Mouse (Mus musculus): ENCODE measurements at regions not wholly inside any gene's neighbourhood (a gene's known extent, or its start where the extent isn't known, plus 50 kb on each side); places are given as distances from the start of the nearest gene placed in this dataset.

DNA sequence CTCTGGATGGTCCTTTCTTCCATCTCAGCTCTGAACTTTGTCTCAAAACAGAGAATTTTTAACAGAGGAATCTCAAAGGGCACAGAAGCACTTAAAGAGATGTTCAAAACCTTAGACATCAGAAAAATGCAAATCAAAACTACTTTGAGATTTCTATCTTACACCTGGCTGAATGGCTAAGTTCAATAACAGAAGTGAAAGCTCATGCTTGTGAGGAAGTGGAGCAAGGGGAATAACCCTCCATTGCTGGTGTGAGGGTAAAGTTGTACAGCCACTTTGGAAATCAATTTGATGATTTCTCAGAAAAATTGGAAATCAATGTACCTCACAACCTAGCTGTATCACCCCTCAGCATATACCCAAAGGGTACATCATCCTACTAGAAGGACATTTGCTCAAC, 183.1 kb downstream of the Etv1 start:
- TF ChIP-seq CTCF (IDR thresholded peaks at IDR 0.05; ENCODE audit: insufficient read depth, low read length) (no peak), POLR2A (IDR thresholded peaks at IDR 0.05; ENCODE audit: borderline replicate concordance, extremely low read depth, low read depth, low read length) (no peak)
